Mouse (Mus musculus) thymus, adult 2 months (tissue): Measurements from ENCODE around the gene Mthfd2l. TPM values are rescaled to one million over a fixed set of nuclear protein-coding genes. Genes with fewer than 3 reads are reported as not detected.

Source experiments
- DNase-seq: peaks from one replicate; pipeline ENCODE4 v3.0.0; 2021
- H3K27ac ChIP-seq: fragments of 200-500 bp; 2 replicates; pipeline ENCODE4 v1.5.1; 2012; ENCODE audit warnings: low read length, control low read depth; ENCODE audit not compliant: control insufficient read depth, insufficient read depth
- H3K27me3 ChIP-seq: fragments of 200-500 bp; 2 replicates; pipeline ENCODE4 v1.6.1; 2012; ENCODE audit warnings: mild to moderate bottlenecking, low read length, moderate library complexity, mixed read lengths; ENCODE audit not compliant: control insufficient read depth, insufficient read depth
- H3K36me3 ChIP-seq: fragments of 200-500 bp; 2 replicates; pipeline ENCODE4 v1.6.1; 2012; ENCODE audit warnings: mild to moderate bottlenecking, low read length, moderate library complexity; ENCODE audit not compliant: control insufficient read depth, insufficient read depth
- H3K4me1 ChIP-seq: fragments of 200-500 bp; replicated peaks from 2 replicates; pipeline ENCODE4 v1.6.1; 2012; ENCODE audit warnings: low read length; ENCODE audit not compliant: control insufficient read depth, insufficient read depth
- H3K4me3 ChIP-seq: fragments of 200-500 bp; 2 replicates; pipeline ENCODE4 v1.5.1; 2012; ENCODE audit warnings: mild to moderate bottlenecking, low read length, control low read depth, moderate library complexity; ENCODE audit not compliant: control insufficient read depth, insufficient read depth
- CTCF ChIP-seq: fragments of 200-500 bp; IDR thresholded peaks from 2 replicates; pipeline ENCODE4 v1.5.1; 2012; ENCODE audit warnings: mild to moderate bottlenecking, control low read depth, low read length, moderate library complexity, borderline replicate concordance; ENCODE audit not compliant: control insufficient read depth, poor library complexity, insufficient read depth; ENCODE audit errors: extremely low read depth
- POLR2A ChIP-seq: fragments of 200-500 bp; IDR thresholded peaks from 2 replicates; pipeline ENCODE4 v1.6.1; 2012; ENCODE audit warnings: mild to moderate bottlenecking, low read length, control low read depth, moderate library complexity; ENCODE audit not compliant: control insufficient read depth, poor library complexity, insufficient read depth; ENCODE audit errors: extremely low read depth
- WGBS: fragments of 180-500 bp; shearing (Covaris S2); methylation state at CpG from one replicate; pipeline ENCODE4 v1.1.7; 2018; 5-methylcytosine and 5-hydroxymethylcytosine counted together
- polyA plus RNA-seq: library from polyadenylated mRNA; depleted of rRNA; stranded (reverse); fragments of >200 nt; gene quantifications from 2 replicates; pipeline ENCODE4 v1.2.3, GENCODE M21; 2012; rRNA removed

Mthfd2l gene
- polyA plus RNA-seq, 1 experiment: 23.5 TPM

DNA sequence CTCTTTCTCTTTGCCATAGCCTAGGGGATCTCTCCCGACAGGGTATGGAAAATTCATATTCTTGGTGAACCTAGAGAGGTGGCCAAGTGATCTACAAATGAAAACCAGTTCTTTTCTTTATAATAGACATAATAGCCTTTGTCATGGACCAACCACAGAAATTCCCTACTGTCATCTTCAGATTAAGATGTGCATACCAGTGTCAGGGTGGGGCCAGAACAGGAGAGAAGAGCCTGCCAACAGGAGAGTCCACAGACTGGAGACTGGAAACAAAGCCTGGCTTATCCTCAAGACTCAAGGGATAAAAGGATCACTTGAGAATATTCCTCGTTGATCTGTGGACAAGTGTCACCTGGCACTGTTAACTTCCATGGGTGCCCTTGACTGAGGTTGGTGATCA is 106.8 kb downstream of the Mthfd2l start:
- no peak for DNase-seq
- WGBS: 79% methylated on average over 2 of the region's 2 CpGs
- Histone ChIP-seq H3K36me3 (no peaks in the 10 kb centered on the region), H3K27ac (no peak overlapping the region), H3K27me3 (no peaks in the 10 kb centered on the region), H3K4me1 (no peaks in the 10 kb centered on the region), H3K4me3 (no peak overlapping the region)
- no peak for TF ChIP-seq POLR2A
- TF ChIP-seq CTCF: no peak

DNA sequence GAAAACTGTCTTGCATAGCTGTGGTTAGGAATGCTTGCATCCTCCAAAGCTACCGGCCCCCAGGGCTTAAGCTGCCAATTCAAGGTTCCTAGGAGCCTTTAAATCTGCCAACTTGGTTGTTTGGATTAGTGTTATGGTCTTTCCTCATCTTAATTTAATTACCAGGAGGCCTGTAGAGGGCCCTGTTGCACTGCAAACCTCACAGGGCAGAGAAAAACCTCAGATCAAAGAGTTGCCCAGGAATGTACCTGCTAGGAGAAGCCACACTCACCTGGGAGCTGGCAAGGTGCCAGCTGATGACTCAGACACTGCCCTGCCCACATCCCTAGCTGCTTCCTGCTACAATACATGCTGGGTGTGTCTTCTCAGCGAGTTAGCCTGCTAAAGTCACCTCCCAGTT is 107.6 kb downstream of the Mthfd2l start:
- TF ChIP-seq CTCF (no peak), POLR2A (no peak)
- no peak overlapping the region for H3K4me3 ChIP-seq
- H3K36me3 ChIP-seq: no peaks in the 10 kb centered on the region
- DNase-seq: no peak
- H3K4me1 ChIP-seq: no peaks in the 10 kb centered on the region
- no peaks in the 10 kb centered on the region for H3K27me3 ChIP-seq
- H3K27ac ChIP-seq: no peak overlapping the region
- whole genome bisulfite sequencing: 11% methylated on average over 2 of the region's 2 CpGs

DNA sequence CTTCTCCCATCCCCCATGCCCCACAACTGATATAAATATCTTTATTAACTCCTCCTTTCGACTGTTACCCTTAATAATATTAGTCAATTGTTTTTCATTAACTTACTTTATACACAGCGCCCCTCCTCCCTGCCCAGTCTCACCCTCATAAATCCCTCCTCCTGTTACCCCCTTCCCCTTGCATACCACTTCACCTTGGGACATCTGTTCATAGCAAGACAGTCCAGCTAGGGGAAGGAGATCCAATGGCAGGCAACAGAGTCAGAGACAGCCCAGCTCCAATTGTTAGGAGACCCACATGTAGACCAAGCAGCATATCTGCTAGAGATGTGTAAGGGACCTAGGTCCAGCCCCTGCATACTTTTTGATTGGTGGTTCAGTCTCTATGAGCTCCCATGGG is 108.0 kb downstream of the Mthfd2l start:
- no peak overlapping the region for H3K27ac ChIP-seq
- 81% methylated on average over 2 of the region's 2 CpGs for WGBS
- no peak for DNase-seq
- H3K4me1 ChIP-seq: no peaks in the 10 kb centered on the region
- TF ChIP-seq POLR2A: no peak
- no peak for TF ChIP-seq CTCF
- H3K4me3 ChIP-seq: no peak overlapping the region
- H3K36me3 ChIP-seq: no peaks in the 10 kb centered on the region
- no peaks in the 10 kb centered on the region for H3K27me3 ChIP-seq

DNA sequence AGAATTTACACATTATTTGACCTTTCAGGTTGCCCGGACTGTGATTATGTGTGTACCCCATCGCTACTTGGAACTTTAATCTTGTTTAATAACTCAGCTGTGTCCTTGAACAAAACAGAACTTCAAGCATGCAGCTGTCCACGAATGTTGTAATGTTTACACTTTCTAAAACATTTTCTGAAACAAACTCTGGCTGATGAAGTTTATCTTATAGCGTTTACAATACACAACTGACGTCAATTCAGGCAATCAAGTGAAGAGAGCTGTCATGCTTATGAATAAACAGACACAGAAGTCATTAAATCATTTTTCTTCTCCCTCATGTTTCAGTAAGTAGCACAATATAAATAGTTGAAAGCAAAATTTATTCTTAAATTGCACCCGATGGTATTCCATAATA is 117.1 kb downstream of the Mthfd2l start:
- 88% methylated on average over 6 of the region's 6 CpGs for WGBS
- TF ChIP-seq POLR2A (no peak), CTCF (no peak)
- H3K4me3 ChIP-seq: no peak overlapping the region

DNA sequence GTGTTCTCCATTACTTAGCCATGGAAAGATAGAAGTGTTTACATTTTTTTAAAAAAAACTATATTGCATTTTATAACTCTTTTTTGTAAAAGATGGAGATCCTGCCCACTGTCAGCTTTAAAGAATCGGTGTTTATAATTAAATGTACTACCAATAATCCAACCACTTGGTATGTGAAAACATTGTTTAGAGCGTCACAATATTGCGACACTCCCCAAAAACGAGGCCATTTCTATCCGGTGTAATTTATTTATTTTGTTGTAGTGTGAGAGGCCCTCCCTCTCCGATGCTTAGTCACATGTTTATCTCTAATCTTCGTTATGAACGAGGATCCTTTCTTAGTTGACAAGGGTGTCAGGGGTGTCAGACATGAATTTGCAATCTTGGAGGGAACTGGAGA is 117.5 kb downstream of the Mthfd2l start:
- Histone ChIP-seq H3K27ac (no peak overlapping the region), H3K4me3 (no peak overlapping the region), H3K27me3 (no peaks in the 10 kb centered on the region), H3K4me1 (no peaks in the 10 kb centered on the region), H3K36me3 (no peaks in the 10 kb centered on the region)
- TF ChIP-seq POLR2A (no peak), CTCF (no peak)
- WGBS: 92% methylated on average over 8 of the region's 8 CpGs
- DNase-seq: no peak

More for the DNA sequence above, 117.1 kb downstream of the Mthfd2l start:
- Histone ChIP-seq H3K36me3 (no peaks in the 10 kb centered on the region), H3K27ac (no peak overlapping the region), H3K27me3 (no peaks in the 10 kb centered on the region), H3K4me1 (no peaks in the 10 kb centered on the region)
- no peak for DNase-seq

Other genes starting within 250 kb of the Mthfd2l start
- gene Cxcl5, start 171.8 kb upstream of the Mthfd2l start, polyA plus RNA-seq: 0.75 and 0.92 TPM in 2 replicates
- 1.7 and 2.6 TPM in 2 replicates for gene Ppbp, start 162.6 kb upstream of the Mthfd2l start, polyA plus RNA-seq
- 9.1 and 23.1 TPM in 2 replicates for gene Pf4, start 158.7 kb upstream of the Mthfd2l start, polyA plus RNA-seq
- 5.0 and 6.0 TPM in 2 replicates for gene Cxcl3, start 145.0 kb upstream of the Mthfd2l start, polyA plus RNA-seq
- 0.05 and 0.24 TPM in 2 replicates for gene Cxcl15, start 136.6 kb upstream of the Mthfd2l start, polyA plus RNA-seq
- gene Cxcl1, start 39.9 kb upstream of the Mthfd2l start, polyA plus RNA-seq: 4.2 and 5.4 TPM in 2 replicates
- 18.0 and 23.5 TPM in 2 replicates for gene Cxcl2, start 27.2 kb upstream of the Mthfd2l start, polyA plus RNA-seq
- gene Epgn, start 96.3 kb downstream of the Mthfd2l start, polyA plus RNA-seq: 0.08 TPM in 1 of 2 replicates, not detected in the other
- 0.01 and 0.03 TPM in 2 replicates for gene Ereg, start 143.5 kb downstream of the Mthfd2l start, polyA plus RNA-seq
- 0.31 and 0.47 TPM in 2 replicates for gene Areg, start 208.5 kb downstream of the Mthfd2l start, polyA plus RNA-seq